Mouse (Mus musculus) thymus, postnatal 10 days (tissue): ENCODE results near the gene Ripor2.

Experiments used
- DNase-seq, 2 experiments: peaks; one replicate each; pipeline ENCODE4 v3.0.0; 2021; ENCODE audit warnings: low spot score in 2 of 2

Gene Ripor2

DNA sequence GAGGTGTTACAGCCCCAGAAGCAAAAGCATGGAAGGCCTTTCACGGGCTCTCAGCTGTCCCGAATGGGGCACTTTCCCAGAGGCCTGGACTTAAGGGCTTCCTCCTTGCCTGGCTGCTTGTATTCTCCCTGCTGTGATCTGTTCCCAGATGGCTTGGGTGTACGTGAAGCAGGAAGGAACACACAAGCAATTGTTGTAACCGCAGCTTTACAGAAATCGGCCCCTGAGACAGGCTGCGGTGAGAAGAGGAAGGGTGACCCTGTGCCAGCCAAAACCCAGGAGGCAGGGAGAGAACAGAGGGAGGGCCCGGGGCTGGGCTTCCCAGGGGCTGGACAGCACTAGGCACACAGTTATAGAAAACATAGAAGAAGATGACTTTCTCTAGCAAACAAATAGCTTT is 129.0 kb downstream of the Ripor2 start:
- DNase-seq = no peak

DNA sequence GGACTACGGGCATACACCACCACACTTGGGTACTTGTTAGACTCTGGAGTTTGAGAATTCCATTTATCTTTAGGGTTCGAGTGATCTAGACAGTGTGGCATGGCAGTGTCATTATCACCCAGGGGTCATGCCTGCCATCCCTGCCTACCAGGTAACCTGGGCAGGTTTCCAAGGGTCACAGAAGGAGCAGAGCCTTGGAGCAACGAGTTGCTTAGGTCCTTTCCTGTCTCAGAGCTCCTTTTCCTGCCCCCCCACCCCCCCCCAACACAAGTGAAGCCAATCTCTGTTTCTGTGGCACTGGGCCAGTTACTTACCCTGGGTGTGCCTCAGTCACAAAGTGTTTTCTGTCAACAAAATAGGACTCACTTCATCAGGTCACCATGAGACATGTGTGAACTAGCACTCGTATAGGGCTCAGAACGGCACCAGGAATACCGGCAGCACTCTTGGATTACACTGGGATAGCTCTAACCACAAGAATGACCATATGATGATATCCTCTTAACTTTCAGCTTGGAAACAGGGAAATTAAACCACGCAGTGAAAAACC is 130.7 kb downstream of the Ripor2 start:
- no peak for DNase-seq

DNA sequence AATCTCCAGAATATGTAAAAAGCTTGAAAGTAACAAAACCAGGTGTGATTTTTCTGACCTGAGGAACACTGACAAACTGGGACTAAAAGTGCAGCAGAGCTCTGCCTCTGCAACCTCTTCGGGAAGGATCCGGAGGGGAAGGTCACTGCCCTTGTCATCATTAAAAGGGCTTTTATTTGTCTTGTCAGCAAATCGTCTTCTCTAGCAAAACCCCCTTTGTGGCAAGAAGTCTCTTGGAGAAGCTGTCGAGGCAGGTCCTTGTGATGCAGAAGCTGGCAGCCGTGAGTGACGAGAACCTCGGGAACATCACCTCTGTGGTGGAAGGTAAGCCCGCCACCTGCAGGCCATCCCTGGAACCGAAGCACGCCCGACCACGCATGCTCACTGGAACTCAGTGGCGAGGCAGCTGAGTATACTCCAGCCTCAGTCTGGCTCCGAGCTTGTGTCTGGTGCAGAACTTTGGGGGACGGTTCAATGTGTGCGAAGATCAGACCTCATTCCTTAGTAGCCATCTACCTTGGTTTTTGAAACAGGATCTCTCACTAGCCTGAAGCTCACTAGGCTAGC is 131.5 kb downstream of the Ripor2 start:
- peak; percentile 72 to 87 for DNase-seq

DNA sequence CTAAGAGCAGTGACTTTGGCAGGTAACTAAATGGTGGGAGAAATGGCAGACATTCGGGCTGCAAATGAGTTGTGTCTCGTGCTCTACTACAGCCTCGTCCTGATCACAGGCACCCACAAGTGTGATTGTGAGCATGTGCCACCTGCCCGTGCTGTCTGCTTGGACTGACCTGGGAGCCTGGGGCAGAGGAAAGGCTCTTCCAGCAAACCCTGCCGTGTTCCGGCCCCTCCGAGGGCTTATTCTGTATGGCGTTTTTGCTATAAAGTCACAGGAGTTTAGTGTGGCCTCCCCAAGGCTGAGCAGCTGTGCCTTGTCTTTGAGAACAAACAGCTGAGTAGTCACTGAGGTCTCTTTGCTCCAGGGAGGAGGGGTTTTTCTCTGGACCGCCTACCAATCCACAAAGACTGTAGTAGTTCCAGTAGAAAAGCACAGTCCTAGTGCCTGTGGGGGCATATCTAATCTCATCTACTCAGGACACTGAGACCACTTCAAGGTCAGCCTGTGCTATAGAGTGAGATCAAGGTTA is 132.4 kb downstream of the Ripor2 start:
- no peak for DNase-seq

DNA sequence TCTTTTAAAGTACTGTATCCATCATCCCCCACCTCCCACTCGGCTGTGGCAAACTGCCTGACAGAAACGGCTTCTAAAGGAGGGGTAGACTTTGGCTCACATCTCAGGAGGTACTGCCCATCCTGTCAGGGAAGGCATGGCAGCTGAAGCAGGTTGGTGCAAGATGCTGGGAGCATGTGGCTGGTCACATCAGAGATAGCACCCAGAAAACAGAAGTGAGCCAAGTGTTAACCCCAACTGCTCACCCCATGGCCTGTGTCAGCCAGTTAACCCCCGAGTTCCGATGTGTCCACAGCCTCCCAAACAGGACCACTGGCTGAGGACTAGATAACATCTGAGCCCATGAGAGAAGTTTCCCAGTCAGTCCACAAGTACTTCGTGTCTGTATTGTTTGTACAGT is 133.6 kb downstream of the Ripor2 start:
- DNase-seq = no peak

DNA sequence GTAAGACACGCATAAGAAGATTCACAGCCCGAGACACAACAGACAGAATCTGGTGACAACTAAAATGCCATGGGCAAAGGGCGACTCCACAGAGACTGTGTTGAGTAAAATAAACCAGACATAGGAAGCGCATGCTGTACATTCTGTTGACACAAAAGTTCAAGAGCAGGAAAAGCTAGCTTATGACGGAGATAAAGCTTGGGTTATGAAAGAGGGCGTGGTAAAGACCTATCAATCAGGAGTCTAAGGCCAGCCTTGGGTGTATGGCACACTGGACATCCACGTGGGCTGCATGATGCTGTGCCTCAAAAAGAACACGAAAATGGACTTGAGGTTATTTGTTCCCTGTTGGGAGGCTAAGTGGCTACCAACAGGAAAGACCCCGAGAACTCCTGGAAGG is 134.5 kb downstream of the Ripor2 start:
- no peak for DNase-seq

DNA sequence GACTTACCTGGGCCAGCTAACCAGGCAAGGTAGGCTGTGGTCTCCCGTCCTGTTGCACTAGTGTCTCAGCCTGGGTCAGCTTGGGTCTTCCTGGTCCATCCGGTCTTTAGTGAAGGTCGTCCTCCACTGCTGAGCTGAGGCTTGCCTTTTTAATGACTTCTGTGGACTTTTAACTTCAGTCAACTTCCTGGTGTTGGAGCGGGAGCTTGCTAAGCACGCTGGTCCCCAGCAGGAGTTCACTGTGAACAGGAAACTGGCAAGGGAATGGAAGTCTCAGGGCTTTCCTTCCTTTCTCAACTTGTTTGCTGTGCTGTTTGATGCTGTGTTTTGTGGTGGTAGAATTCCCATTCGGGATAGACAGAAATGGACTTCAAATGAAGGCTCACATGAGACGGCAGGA is 135.7 kb downstream of the Ripor2 start:
- no peak for DNase-seq

DNA sequence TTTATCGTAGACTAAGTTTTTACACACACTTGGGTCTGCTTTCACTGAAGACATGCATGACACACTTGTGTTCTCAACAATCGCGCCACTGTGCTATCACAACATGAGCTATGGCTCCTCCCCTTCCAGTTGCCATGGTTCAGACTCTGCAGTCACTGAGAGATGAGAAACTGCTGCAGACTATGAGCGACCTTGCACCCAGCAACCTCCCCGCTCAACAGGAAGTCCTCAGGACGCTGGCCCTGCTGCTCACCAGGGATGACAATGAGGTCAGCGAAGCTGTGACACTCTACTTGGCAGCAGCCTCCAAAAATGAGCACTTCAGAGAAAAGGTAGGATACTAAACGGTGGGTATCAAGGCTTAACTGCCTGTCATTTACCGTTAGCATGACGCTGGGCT is 139.5 kb downstream of the Ripor2 start:
- no peak for DNase-seq

DNA sequence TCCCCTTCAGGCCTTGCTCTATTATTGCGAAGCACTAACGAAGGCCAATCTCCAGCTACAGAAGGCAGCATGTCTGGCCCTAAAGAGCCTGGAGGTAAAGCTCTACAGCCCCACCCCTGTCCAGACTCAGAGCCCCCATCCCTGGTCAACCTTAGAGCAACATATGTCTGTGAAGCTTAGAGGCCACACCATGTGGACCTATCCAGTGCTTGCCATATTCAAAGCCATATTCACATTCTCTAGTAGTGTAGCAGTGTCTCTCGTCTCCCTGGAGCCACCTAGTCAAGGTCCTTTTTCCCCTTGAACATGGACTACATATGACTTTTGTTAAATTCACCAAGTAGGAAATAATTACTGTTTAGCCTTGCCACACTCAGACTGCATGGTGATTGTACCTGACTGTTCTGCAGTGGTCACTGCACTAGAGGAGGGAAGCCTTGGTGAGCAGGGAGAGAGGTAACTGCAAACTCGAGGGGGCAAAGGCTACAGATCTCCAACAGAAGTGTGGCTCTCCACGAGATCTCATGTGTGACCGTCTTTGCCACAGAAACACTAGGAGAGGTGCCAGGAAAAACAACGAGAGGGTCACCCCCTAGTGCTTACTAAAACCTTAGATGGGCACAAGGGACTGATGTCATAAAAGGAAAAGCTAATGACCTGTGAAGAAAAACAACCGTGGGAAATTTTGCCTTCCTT is 141.9 kb downstream of the Ripor2 start:
- DNase-seq = no peak

DNA sequence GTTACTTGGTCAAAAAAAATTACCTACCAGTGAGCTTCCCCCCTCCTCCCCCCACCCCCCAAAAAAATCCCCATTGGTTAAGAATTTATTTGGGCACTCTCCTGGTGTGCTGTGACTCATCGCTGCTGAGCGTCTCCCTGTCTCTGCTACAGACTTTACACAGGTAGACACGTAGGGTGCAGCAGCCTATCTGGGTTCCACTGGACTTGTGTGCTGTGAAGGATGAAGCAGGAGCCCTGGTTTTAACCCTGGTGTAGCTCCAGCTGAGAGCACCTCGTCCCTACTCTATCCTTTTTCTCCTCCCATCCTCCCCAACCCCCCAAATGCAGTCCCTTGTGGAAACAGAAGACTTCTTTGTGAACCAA is 142.4 kb downstream of the Ripor2 start:
- no peak for DNase-seq

DNA sequence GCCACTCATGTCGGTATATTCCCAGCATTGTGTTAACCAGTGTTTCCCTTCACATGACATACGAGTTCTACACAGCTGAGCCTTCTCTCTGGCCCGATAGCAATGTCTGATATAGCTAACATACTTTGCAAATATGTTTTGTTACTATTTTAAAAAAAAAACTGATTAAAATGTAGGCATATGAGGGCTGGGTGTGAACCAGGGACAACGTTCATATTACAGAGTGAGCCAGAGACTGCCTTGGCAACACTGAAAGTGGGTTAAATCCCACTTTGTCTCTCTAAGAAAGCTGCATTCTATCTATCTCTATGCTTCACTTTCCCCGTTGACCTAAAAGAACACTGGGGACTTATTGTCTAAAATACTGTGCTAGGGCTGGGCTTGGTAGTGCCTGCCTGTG is 147.1 kb downstream of the Ripor2 start:
- DNase-seq = no peak

DNA sequence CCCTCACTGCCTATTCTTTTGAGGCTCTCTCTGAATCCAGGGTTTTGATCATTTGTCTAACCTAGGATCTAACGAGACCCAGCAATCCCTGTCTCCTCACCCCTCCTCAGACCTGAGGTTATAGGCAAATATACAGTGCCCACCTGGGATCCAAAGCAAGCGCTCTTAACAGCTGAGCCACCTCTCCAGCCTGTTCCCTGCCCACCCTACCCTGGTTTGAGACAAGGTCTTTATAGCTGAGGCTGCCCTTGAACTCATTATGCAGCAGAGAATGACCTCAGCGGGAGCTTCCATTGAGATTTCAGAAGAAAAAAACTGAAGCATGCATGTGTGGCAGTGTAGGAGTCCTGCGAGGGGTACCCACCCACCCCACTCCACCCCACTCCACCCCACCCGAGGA is 152.5 kb downstream of the Ripor2 start:
- no peak for DNase-seq

DNA sequence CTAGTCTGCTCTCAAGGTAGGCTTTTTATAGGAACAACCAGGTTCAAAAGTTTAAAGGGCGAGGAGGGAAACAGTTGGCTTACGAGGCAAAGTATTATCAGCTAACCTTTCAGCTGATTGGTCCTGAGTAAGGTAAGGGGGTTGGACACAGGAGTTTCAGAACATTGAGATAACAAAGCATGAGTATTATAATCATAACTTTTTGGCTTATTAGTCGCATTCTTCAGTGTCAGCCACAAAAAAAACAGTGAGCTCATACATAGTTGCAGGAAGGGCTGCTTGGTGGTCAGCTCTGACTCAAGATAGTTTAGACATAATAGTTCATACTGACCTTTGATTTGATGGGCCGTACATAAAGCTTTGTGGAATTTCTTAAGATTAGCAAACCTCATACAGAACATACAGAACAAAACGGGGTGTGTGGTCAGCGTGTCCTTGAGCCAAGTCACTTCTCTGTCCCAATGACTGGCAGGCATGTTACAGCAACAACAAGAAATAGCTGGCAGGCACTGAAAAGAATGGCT is 153.7 kb downstream of the Ripor2 start:
- DNase-seq = no peak

DNA sequence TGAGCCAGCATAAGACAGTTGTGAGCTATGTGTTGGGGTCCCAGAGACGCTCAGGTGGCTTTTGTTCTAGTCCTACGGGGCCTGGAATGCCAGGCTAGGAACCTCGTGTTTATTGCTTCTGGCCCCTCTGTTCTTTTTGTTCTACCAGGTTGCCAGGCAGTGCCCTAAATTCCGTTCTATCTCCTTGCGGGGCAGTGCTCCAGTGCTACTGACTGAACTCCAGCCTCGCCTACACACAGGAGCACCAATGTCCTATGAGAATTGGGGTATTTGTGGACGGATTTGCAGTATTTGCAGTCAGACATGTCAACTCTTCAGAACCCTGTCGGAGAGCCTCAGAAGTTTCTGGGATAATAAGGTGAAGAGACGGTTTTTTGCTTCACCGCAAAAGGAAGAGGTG is 159.0 kb downstream of the Ripor2 start, which contains the start of gene Armh2:
TSS of gene Armh2 (plus strand) at position 205 of the 400 bp plus-strand sequence.
- no peak for DNase-seq

DNA sequence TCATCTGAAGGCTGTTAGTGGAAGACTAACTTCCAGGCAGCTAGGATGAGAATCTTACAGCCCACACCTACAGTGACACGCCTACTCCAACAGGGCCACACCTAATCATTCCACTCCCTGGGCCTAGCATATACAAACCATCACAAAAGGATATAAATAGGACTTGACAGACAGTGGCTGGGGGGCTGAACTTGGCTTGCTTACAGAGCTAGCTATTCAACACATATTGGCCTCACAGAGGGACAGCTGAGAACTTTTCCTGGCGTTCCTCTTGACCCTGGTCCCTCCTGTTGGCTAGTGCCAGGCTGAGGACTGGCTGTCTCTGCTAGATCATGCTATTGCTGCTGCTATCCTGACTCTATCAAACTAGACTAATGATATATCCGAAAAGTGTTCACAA is 165.8 kb downstream of the Ripor2 start:
- DNase-seq = no peak

DNA sequence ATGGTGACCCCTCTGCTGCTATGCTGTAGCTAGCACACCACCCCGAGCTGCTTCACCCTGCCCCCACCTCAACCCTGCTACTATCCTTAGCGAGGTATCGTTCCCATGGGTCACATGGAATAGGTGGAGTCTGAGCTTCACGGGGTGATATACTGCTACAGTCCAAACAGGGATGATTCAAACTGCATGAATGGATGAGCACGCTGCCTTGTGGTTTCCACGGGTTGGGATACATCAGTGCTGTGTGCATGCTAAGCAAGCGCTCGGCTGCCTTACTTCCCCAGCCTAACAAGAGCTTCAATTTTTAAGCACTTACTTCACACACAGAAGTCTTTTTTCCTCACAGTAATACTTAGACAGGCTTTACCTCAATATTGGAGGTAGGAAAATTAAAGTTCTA is 168.8 kb downstream of the Ripor2 start:
- no peak for DNase-seq

DNA sequence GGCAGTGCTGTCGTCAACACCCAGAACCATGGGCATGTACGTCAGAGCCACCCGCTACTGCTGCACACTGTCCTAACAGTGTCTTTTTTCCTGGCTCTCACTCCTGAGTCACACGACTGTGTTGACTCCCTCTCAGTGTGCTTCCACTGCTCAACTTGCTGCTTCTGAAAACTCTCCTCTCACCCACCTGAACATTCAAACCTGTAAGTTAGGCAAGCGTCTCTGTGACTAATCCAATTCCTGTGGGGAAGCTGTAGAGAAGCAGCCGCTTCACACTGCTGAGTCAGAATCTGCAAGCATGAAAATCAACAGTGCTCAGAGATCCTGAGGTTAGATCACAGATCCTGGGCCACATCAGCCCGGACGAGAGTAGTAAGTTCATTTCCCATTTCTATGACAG is 169.4 kb downstream of the Ripor2 start:
- no peak for DNase-seq

DNA sequence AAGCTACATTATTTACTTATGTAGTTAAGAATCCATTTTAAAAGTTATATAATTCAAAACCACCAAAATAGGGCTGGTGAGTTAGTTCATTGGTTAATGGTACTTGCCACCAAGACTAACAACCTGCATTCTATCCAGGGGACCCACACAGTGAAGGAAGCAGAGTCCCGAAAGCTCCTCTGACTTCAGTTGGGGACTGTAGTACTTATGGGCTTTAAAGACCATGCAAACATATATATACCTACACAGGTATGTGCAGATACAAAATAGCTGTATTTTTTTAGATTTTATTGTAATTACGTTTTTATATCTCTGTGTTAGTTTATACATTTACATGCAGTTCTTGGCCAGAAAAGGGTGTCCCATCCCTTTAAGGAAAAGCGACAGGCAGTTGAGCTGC is 174.8 kb downstream of the Ripor2 start:
- DNase-seq = no peak

DNA sequence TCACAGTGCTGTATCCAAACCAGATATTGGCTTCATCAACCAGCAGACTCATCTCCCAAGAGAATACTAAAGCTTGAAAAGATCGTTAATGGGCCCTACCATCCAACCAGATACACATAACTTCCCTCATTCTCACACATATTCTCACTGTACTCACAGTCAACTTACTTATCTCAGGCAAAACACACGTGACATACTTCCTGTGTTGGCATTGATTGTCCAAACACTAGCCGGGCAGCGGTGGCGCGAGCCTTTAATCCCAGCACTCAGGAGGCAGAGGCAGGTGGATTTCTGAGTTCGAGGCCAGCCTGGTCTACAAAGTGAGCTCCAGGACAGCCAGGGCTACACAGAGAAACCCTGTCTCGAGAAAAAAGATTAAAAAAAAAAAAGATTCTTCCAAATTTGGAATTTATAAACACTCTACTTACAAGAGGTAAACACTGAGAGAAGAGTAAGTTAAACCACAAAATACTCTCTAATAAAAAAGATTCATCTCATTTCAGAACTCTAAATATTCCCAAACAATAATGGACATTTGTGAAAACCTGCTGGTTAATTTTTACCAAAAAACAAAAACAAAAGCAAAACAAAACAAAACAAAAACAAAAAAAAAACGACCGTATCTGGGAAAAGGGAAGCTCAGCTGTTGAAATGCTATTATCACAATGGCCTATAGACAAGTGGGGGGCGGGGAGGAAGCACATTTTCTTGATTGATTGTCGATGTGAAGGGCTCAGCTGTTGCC is 176.0 kb downstream of the Ripor2 start:
- DNase-seq = no peak

DNA sequence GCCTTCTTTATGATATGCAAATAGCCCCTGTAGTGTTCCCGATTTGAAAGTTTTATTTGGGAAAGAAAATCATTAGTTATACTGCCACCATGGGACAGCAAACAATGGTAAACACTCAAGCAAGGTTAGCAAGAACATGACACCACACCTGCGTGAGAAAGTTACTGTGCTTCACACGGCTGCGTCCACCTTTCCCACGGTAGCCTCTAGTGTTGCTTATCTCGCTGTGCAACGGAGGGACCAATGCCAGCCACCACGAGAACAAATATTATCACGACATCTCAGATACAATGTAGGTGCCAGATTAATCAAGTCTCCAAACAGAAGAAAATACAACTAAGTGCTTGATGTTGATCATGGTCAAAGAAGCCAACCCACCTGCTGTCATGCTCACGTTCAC is 177.5 kb downstream of the Ripor2 start:
- DNase-seq = no peak

DNA sequence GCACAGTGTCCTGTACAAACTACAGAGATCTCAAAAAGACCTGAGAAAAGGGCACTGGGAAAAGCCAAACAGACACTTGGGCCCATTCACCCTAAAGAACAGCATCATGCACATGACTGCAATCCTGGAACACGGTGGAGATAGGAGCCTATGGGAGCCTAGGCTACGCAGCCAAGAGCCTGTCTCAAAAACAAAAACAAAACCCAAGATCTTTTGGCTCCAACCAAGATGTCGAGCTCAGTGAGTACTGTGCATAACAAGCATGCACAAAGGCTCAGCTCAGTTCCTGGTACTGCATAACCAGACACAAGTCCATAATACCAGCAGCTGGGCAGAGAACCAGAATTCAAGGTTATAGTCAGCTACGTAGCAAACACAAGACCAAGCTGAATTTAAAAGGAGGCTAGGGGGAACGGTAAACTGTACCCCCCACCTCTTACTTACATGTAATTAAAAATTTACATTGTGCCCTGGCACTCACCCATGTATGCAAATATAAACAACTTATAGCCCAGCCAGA is 178.4 kb downstream of the Ripor2 start:
- no peak for DNase-seq

DNA sequence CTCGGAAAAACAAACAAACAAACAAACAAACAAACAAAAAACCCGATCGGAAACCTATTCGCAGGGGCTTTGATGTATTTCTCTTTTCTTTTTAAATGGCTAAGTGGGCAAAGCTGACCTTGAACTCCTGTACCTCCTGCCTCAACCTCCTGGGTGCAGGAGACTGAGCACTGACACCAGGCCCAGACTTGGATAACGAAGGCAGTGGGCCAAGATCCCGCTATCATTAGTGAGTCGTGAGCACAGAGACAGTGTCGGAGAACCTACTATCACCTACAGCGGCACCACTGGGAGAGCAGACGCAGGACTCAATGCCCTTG is 179.1 kb downstream of the Ripor2 start:
- no peak for DNase-seq
